Mouse (Mus musculus) activated CD4-positive, CD25-positive, alpha-beta regulatory T cell (primary cell): ENCODE results near the gene Dleu7. TPM values are rescaled to one million over a fixed set of nuclear protein-coding genes. Genes with fewer than 3 reads are reported as not detected.

Experiments used
- polyA plus RNA-seq, 2 experiments: library from polyadenylated mRNA; unstranded; fragments of 100-300 nt; shearing (Covaris generic); gene quantifications; one replicate each; pipeline ENCODE4 v1.2.1; 2017

Gene Dleu7
- polyA plus RNA-seq, result 1 to 10 TPM; 1.4 to 2.5 TPM

DNA sequence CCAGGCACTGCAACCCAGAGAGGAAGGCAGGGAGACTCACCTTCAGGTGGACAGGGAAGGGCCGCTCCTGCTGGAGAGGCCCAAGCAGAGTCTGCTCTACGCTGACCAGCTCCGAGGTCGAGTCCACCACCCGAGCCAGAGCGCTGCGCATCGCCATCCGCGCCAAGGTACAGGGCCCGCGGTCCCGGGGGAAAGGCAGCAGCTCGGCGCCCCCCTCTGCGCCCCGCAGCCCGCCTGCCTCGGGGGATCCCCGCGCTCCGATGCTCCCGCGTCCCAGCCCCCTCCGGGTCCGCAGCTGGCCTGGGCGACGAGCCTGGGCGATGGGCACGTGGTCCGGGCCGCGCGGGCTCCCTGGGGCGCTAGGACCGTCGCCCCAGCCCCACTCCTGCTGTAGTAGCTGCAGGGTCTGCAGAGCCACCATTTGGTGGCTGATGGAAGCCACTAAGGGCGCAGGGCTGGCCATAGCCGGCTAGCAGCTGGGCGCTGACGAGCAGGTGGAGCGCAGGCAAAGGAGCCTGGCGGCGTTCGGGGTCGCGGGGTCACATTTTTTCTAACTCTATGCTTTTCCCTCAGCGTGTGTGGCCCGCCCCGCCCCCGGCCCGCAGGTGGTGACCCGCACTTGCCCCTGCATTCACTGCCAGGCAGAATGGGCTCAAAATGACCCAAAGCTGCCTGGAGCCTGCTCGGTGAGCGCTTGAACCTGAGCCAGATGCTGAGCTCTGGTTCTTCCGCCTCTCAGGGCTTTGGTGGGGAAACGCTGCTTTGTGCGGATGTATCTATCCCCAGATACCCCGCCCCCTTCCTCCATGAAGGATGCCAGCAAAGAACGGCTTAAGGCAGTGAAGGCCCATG, at the start of gene Dleu7, which contains the start of gene Rnaseh2b:
TSS of gene Dleu7 (minus strand) at position 560 of the 852 bp plus-strand sequence.
TSS of gene Rnaseh2b (plus strand) at position 102 of the 852 bp plus-strand sequence.

Other genes starting within 250 kb of the Dleu7 start
- gene Rnaseh2b, start 458 bp downstream of the Dleu7 start, polyA plus RNA-seq, result 10 to 100 TPM; 42.7 to 66.6 TPM
- gene Gucy1b2, start 163.2 kb upstream of the Dleu7 start, polyA plus RNA-seq, result under 1 TPM; 0.10 to 0.29 TPM